Mouse (Mus musculus): ENCODE measurements around the gene Cep78.

Gene Cep78

GRCm38 (mm10) chr19:15982926-15983738 lies 1.7 kb downstream of the Cep78 start:
- in situ Hi-C loops (cut with MboI; ENCODE audit: low pct_unique_long_range_greater_than_20kb in 1 of 2, low sequenced_read_pairs in 2 of 2, unreplicated experiment in 1 of 2) = no loop called here

GRCm38 (mm10) chr19:15981861-15982260 lies 2.9 kb downstream of the Cep78 start:
- in situ Hi-C loops (cut with MboI; ENCODE audit: low pct_unique_long_range_greater_than_20kb in 1 of 2, low sequenced_read_pairs in 2 of 2, unreplicated experiment in 1 of 2) = no loop called here

GRCm38 (mm10) chr19:15973365-15973764 lies 11.4 kb downstream of the Cep78 start:
- in situ Hi-C loops (cut with MboI; ENCODE audit: low pct_unique_long_range_greater_than_20kb in 1 of 2, low sequenced_read_pairs in 2 of 2, unreplicated experiment in 1 of 2) = no loop called here

- in situ Hi-C loops (cut with MboI; ENCODE audit: low pct_unique_long_range_greater_than_20kb in 1 of 2, low sequenced_read_pairs in 2 of 2, unreplicated experiment in 1 of 2) = no loop called here
These were observed 19.7 kb downstream of the Cep78 start for GRCm38 (mm10) chr19:15965082-15965481.

- in situ Hi-C loops (cut with MboI; ENCODE audit: low pct_unique_long_range_greater_than_20kb in 1 of 2, low sequenced_read_pairs in 2 of 2, unreplicated experiment in 1 of 2) = no loop called here
These were observed 20.3 kb downstream of the Cep78 start for GRCm38 (mm10) chr19:15964533-15964932.

DNA sequence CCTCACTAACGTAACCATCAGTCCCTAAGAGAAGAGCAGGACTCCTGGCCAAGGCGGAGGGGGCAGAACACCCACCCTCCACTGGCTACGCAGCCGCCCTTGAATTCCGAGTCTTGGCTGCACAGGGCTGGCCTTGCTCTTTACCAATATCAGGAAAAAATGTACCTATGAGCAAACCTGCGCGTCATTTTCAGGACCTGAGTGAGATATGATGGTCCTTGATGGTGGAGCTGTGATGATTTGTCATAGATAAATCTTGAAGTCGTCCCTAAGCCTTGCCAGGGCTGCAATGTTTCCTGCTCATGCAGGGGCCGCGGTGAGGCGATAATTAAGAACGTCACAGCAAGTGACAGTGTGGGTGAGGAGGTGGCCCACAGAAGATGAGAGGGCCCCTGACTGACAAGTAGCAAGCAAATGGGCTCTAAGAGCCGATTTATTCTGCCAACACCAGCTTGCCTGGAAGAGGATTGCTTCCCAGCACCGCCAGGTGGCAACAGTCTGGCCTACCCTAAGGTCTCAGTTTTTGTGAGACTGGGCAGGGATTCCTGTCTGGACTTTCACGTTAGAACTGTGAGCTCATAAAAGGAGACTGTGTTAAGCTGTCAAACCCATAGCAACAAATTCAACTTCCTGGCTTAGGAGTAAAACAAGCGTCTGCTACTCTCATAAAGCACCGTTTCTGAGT lies 21.6 kb downstream of the Cep78 start:
- in situ Hi-C loops (cut with MboI; ENCODE audit: low pct_unique_long_range_greater_than_20kb in 1 of 2, low sequenced_read_pairs in 2 of 2, unreplicated experiment in 1 of 2) = no loop called here

DNA sequence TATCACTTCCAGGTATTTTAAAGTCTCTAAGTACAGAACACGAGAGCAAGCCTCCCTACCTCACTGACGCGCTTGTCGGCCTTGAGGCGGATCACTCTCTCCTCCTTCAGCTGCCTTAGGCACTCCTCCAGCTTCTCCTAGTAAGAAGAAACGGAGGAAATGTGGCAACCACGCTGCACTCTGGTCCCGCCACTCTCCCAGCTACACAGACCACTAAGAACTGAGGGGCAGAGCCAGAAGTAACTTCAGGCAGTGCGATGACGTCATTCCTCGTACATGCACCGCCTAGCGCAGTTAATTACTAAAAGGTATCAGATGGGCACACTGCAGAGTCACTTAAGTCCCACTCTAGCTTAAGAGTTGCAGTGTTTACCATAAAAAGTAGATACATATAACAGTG lies 22.5 kb downstream of the Cep78 start:
- in situ Hi-C loops (cut with MboI; ENCODE audit: low pct_unique_long_range_greater_than_20kb in 1 of 2, low sequenced_read_pairs in 2 of 2, unreplicated experiment in 1 of 2) = no loop called here

GRCm38 (mm10) chr19:15950225-15950624 lies 34.6 kb downstream of the Cep78 start:
- in situ Hi-C loops (cut with MboI; ENCODE audit: low pct_unique_long_range_greater_than_20kb in 1 of 2, low sequenced_read_pairs in 2 of 2, unreplicated experiment in 1 of 2) = no loop called here

DNA sequence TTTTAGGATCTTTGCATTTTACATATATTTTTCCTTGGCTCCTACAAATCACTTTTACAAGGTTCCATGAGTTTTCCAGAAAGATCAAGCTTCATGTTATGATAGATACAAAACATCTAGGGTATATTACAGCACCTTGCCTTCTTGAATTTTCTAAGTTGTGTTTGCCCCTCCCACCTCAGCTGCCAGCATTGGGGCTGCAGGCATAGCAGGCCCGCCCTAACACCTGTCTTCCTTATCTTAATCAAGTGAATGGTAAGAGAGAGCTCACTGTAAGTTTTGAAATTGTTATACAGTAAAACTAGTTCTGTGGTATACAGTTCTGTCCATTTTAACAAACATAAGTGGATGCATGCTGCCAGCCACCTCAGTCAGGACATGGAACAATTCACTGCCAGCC lies 35.9 kb downstream of the Cep78 start:
- in situ Hi-C loops (cut with MboI; ENCODE audit: low pct_unique_long_range_greater_than_20kb in 1 of 2, low sequenced_read_pairs in 2 of 2, unreplicated experiment in 1 of 2) = no loop called here

- in situ Hi-C loops (cut with MboI; ENCODE audit: low pct_unique_long_range_greater_than_20kb in 1 of 2, low sequenced_read_pairs in 2 of 2, unreplicated experiment in 1 of 2) = no loop called here
These were observed 36.4 kb downstream of the Cep78 start for GRCm38 (mm10) chr19:15948426-15948825.

- in situ Hi-C loops (cut with MboI; ENCODE audit: low pct_unique_long_range_greater_than_20kb in 1 of 2, low sequenced_read_pairs in 2 of 2, unreplicated experiment in 1 of 2) = no loop called here
These were observed 37.6 kb downstream of the Cep78 start, which contains the start of gene Psat1 for GRCm38 (mm10) chr19:15947237-15947636. Gene Psat1 (minus strand): TSS chr19:15947337.

DNA sequence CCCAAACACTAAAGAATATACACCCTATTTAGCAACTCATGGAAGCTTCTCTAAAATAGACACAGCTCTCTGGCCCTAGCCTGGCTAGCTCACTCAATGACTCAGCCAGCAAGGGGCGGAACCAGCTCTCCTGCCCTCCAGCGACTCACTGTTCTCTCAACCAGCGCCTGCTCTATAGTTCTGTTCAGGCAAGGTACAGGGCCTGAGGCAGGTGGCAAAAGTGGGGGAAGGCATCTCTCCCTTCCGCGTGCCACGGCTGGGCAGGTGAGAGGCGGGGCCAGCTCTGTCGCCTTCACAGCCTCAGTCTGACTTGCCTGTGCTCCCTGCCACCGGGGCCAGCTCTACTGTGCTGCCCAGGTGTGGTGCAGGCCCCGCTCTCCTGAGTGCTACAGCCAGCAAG lies 38.1 kb downstream of the Cep78 start:
- in situ Hi-C loops (cut with MboI; ENCODE audit: low pct_unique_long_range_greater_than_20kb in 1 of 2, low sequenced_read_pairs in 2 of 2, unreplicated experiment in 1 of 2) = no loop called here

DNA sequence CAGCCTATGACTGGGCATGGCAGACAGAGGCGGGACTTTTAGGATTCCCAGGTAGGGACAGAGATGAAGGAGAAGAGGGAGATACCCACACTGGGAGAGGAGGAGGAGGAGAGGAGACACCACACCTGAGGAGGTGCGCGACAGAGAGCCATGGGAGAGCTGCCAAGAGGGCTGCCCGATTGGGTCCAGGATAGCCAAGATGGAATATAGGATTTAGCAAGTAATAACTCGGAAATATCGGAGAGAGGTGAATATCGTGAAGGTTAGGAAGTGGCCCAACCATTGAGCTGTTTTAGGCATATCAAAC lies 41.7 kb downstream of the Cep78 start:
- in situ Hi-C loops (cut with MboI; ENCODE audit: low pct_unique_long_range_greater_than_20kb in 1 of 2, low sequenced_read_pairs in 2 of 2, unreplicated experiment in 1 of 2) = no loop called here

DNA sequence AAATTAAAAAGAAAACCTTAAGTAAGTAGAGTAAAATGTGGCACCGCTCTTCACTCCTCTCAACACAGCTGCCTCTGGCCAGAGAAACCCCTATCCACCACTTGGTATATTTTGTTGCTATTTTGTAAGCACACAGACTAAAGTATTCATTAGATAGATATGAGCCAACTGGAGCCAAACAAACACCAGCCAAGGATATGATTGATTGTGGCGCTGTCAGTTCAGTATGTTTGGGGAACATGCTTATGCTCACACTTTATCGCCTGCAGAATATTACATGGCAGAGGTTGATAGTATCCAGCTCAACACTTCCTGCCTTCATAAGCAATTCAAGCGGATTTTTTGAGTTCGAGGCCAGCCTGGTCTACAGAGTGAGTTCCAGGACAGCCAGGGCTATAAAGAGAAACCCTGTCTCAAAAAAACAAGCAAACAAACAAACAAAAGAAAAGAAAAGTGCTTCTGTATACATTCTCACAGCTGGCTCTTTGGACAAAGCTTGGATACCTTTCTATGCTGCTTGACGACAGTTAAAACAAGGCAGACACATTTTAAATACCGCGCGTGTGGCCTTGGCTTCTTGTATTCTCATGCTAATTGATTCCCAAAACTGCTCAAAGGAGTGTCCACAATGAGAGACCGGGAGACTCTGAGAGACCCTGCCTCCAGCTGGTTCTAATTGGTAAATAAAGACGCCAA lies 42.2 kb downstream of the Cep78 start:
- in situ Hi-C loops (cut with MboI; ENCODE audit: low pct_unique_long_range_greater_than_20kb in 1 of 2, low sequenced_read_pairs in 2 of 2, unreplicated experiment in 1 of 2) = no loop called here

DNA sequence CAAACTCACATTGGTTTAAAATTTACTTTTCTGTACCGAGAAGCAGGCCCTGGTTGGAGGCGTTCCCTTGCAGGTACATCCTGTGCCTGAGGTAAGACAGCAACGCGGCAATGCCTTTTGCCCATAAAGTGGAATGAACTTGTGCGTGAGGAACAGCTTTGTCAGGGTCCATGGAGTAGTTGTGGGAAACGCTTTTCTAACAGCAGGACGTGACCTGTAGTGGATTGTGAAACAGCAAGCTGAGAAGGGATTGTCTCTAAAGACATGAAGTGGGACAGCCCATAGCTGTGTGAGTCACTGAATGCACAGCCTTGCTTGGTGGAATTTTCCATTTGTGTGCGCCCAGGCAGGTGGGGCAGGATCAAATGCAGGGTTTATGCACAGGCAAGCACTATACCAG lies 43.4 kb downstream of the Cep78 start:
- in situ Hi-C loops (cut with MboI; ENCODE audit: low pct_unique_long_range_greater_than_20kb in 1 of 2, low sequenced_read_pairs in 2 of 2, unreplicated experiment in 1 of 2) = no loop called here

- in situ Hi-C loops (cut with MboI; ENCODE audit: low pct_unique_long_range_greater_than_20kb in 1 of 2, low sequenced_read_pairs in 2 of 2, unreplicated experiment in 1 of 2) = no loop called here
These were observed 59.1 kb downstream of the Cep78 start for GRCm38 (mm10) chr19:15925719-15926045.

DNA sequence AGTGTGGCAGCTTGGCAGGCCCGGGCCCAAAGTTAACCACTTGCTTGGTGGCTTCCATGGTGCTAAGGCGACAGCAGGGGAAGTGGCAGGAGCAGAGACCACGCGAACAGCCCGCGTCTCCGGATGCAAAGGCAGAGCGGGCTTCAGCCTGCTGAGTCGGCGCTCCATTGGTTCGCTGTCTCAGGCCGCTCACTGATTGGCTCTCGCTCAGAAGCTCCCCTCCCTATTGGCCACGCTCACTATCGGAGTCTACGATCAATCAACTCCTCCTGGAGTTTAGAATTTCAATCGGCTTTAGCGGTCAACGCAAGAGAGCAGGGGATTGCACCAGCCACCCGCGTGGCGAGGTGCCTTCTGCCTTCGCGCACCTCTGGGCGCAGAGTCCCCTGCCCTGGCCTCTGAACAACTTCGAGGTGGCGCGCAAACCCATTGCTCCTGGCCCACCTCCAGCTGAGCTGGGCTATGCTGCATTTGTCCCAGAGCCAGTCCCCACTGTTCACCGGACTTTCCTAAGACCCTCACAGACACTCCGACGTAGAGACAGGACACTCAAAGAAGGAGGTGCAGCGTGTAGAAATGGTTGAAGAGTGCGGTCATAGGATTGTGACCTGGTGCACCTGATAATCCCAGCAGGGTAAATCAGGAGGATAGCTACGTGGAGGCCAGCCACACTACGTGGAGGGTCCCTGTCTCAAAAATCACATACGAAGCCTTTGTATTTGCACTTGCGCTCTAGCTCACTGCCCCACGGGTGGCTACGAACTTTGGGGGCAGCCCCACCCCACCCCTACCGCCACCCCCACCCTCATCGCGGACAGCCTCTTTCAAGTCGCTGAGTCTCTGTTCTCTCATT lies 59.7 kb downstream of the Cep78 start:
- in situ Hi-C loops (cut with MboI; ENCODE audit: low pct_unique_long_range_greater_than_20kb in 1 of 2, low sequenced_read_pairs in 2 of 2, unreplicated experiment in 1 of 2) = no loop called here

GRCm38 (mm10) chr19:15924181-15924865 lies 60.5 kb downstream of the Cep78 start:
- in situ Hi-C loops (cut with MboI; ENCODE audit: low pct_unique_long_range_greater_than_20kb in 1 of 2, low sequenced_read_pairs in 2 of 2, unreplicated experiment in 1 of 2) = no loop called here
